Mouse (Mus musculus) neural tube, embryonic 13.5 days (tissue): ENCODE measurements around the gene Selenos. TPM values are rescaled to one million over a fixed set of nuclear protein-coding genes. Genes with fewer than 3 reads are reported as not detected.

ENCODE experiments used
- ATAC-seq: fragments of 200-750 bp; cut with Nextera tagmentation; 2 replicates; pipeline ENCODE4 v1.8.0; 2017; ENCODE audit warnings: low read depth, mild to moderate bottlenecking, moderate TSS enrichment, moderate library complexity
- H3K27ac ChIP-seq: fragments of 300-500 bp; sonication (generic); replicated peaks from 2 replicates; pipeline ENCODE4 v1.5.1; 2015; ENCODE audit warnings: moderate library complexity, mild to moderate bottlenecking, inconsistent platforms
- H3K27me3 ChIP-seq: fragments of 300-500 bp; sonication (generic); 2 replicates; pipeline ENCODE4 v1.6.1; 2015; ENCODE audit warnings: mild to moderate bottlenecking, inconsistent platforms
- H3K36me3 ChIP-seq: fragments of 300-500 bp; sonication (generic); 2 replicates; pipeline ENCODE4 v1.6.1; 2015; ENCODE audit warnings: mild to moderate bottlenecking, inconsistent platforms
- H3K4me1 ChIP-seq: fragments of 300-500 bp; sonication (generic); replicated peaks from 2 replicates; pipeline ENCODE4 v1.6.1; 2015; ENCODE audit warnings: inconsistent platforms
- H3K4me2 ChIP-seq: fragments of 300-500 bp; sonication (generic); 2 replicates; pipeline ENCODE4 v1.6.1; 2015; ENCODE audit warnings: inconsistent platforms, mild to moderate bottlenecking, moderate library complexity
- H3K4me3 ChIP-seq: fragments of 300-500 bp; sonication (generic); 2 replicates; pipeline ENCODE4 v1.5.1; 2015; ENCODE audit warnings: mild to moderate bottlenecking, inconsistent platforms
- H3K9ac ChIP-seq: fragments of 300-500 bp; sonication (generic); 2 replicates; pipeline ENCODE4 v1.6.1; 2015; ENCODE audit warnings: moderate library complexity, mild to moderate bottlenecking, inconsistent platforms
- H3K9me3 ChIP-seq: fragments of 300-500 bp; sonication (generic); 2 replicates; pipeline ENCODE4 v1.6.1; 2016; ENCODE audit warnings: inconsistent platforms
- WGBS: fragments of 180-500 bp; shearing (Covaris S2); methylation state at CpG from one replicate; pipeline ENCODE4 v1.1.7; 2015; 5-methylcytosine and 5-hydroxymethylcytosine counted together
- polyA plus RNA-seq: library from polyadenylated mRNA; unstranded; fragments of >200 nt; fragmentation: Nextera tagmentation; extraction: Ambion mirVana; gene quantifications from 2 replicates; pipeline ENCODE4 v1.2.1, GENCODE M21; 2015

Selenos gene
- polyA plus RNA-seq, 1 experiment from 2014 or later = 97.2 TPM

DNA sequence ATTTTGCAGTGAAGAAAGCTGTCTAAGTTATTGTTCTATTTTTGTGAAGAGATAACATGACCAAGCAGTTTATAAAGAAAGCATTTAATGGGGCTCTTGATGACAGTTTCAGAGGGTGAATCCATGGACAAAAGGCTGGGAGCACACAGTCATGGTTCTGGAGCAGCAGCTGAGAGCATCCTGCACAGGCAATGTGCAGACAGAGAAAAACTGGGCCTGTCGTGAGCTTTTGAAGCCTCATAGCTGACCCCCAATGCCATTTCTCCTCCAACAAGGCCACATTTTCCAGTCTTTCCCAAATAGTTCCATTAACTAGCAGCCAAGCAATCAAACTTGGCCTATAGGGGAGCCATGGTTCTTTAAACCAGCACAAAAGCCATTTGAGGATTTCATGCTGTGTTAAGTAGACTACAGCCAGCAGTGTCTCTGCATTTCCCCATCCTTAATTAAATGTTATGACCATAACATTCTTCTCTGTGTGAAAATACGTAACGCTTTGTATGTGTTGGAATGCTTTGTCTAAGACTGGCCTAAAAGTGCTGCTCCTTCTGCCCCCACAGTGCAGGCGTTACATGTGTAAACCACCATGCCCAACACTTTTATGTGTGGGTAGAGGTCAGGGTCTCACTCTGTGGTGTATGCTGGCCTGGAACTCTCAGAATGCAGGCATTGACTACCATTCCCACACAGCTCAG is 48.6 kb downstream of the Selenos start:
- WGBS = 27% methylated on average over 4 of the region's 4 CpGs
- peak overlapping the region; percentile 56; the same call in 1 of the 2 replicates for H3K27ac ChIP-seq
- ATAC-seq = peak; percentile 71

DNA sequence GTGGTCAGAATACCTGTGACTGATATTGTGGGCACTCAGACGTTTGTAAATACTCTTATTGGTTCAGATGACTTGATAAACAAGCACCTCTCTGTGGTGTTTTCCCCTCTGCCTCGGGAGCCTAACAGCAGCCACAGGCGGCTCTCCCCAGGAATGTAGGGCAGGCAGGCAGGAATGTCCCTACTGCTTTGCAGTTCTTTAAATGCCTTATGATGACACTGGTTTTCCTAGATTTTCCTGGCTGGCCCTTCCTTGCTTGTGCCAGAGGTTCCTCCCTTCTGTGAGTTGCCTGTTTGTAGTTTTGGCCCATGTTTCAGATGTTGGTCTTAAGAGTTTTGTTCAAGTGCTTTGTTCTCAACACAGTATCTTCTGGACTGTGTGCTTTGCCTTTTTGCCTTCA is 49.4 kb downstream of the Selenos start:
- 31% methylated on average over 3 of the region's 3 CpGs for WGBS
- Histone ChIP-seq H3K4me2 (no peak overlapping the region), H3K36me3 (peaks cover 34% of the 10 kb centered on the region), H3K9ac (no peak overlapping the region), H3K27me3 (no peaks in the 10 kb centered on the region), H3K9me3 (no peaks in the 10 kb centered on the region), H3K4me1 (peaks cover 35% of the 10 kb centered on the region), H3K27ac (no peak overlapping the region), H3K4me3 (no peak overlapping the region)
- ATAC-seq = no peak

More for the DNA sequence above, 48.6 kb downstream of the Selenos start:
- H3K36me3 ChIP-seq = peaks cover 34% of the 10 kb centered on the region
- no peak overlapping the region for H3K4me3 ChIP-seq
- no peaks in the 10 kb centered on the region for H3K27me3 ChIP-seq
- peaks cover 35% of the 10 kb centered on the region for H3K4me1 ChIP-seq
- H3K9ac ChIP-seq = no peak overlapping the region
- H3K4me2 ChIP-seq = no peak overlapping the region
- no peaks in the 10 kb centered on the region for H3K9me3 ChIP-seq

DNA sequence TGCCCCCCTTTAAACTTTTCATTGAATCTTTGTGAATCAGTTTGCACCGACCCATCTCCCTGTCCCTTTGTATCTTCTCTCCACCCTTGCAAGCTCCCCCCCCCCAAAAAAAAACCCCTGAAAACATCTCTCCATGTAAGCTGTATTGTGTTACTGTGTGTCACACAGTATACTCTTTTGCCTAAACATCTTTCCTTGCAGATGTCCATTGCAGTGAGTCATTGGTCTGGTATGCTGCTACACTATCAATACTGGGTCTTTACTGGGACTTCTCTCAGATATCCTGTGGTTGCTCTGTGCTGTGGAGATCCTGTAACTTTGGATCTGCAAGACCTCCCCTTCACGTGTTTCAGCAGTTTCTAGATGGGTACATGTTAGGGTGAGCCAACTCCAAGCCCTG is 50.8 kb downstream of the Selenos start:
- no peak for ATAC-seq
- H3K4me3 ChIP-seq = no peak overlapping the region
- H3K27ac ChIP-seq = no peak overlapping the region
- H3K4me2 ChIP-seq = no peak overlapping the region
- peaks cover 31% of the 10 kb centered on the region for H3K36me3 ChIP-seq
- H3K9ac ChIP-seq = no peak overlapping the region
- no peaks in the 10 kb centered on the region for H3K9me3 ChIP-seq
- no peaks in the 10 kb centered on the region for H3K27me3 ChIP-seq
- H3K4me1 ChIP-seq = peaks cover 35% of the 10 kb centered on the region
- WGBS = 87% methylated on average over 2 of the region's 2 CpGs

DNA sequence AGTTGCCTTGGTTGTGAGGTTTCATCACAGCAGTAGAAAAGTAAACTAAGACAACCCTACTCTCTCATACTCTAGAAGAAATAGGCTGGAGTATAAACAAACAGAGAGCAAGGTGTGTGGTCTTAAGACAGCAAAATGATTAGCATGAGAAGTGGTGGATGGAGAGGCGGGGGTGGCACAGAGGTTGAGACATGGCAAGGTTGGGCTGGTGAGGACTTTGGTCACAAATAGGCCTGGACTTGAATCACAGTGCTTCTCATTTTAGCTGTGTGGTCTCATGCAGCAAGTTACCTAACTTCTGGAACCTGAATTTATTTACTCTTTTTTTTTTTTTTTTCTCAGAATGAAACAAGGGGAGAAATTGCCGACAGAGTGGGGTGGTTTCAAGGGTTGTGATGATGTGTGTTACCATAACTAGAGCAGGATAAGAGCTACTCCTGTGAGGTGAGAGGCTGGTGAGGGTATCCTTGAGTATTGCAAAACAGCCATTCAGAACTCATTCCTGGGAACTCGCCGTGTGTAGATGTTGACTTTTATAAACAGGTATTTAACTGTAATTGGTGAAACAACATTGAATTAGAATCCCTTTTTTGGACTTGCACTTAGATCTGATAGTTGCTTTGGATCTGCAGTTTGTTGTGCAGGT is 52.5 kb downstream of the Selenos start:
- H3K4me2 ChIP-seq = no peak overlapping the region
- H3K27me3 ChIP-seq = no peaks in the 10 kb centered on the region
- H3K27ac ChIP-seq = no peak overlapping the region
- WGBS = 91% methylated on average over 4 of the region's 4 CpGs
- peaks cover 48% of the 10 kb centered on the region for H3K4me1 ChIP-seq
- H3K9ac ChIP-seq = no peak overlapping the region
- no peak overlapping the region for H3K4me3 ChIP-seq
- no peaks in the 10 kb centered on the region for H3K9me3 ChIP-seq
- peaks cover 15% of the 10 kb centered on the region for H3K36me3 ChIP-seq
- ATAC-seq = no peak

DNA sequence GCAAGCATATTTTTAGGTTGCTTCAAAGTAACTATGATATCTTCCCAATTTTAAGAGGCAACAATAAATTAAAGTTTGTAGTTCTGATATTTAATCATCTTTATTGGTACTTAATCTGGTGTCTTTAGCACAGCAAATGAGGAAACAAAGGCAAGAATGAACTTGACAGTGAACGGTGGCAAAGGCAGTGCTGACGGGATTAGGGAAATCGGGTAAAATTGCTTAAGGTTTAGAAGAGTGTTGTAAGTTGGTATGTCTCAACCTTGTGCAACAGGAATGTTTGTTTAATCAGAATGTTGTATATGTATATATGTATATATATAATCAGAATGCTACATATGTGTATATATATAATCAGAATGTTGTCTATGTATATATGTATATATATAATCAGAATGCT is 54.7 kb downstream of the Selenos start:
- WGBS = 94% methylated on average over 3 of the region's 3 CpGs

DNA sequence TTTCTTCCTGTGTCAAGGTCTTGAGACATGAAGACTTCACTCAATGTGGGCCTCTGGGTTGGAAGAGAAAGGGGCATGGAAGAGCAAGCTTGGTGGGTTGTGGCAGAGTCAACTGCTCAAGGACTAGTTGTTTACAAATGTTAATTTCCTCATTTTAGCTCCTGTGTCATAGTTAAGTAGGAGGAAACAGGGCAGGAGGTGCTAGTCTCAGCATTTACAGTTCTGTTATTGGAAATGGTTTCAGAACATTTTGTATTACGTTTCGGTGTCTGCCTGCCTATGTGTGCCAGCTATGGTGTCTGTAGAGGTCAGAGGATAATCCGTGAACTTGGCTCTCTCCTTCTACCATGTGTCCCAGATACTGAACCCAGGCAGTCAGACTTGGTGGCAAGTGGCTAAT is 56.2 kb downstream of the Selenos start:
- Histone ChIP-seq H3K36me3 (peaks cover 12% of the 10 kb centered on the region), H3K4me2 (no peak overlapping the region), H3K4me3 (no peak overlapping the region), H3K27ac (peak overlapping the region; percentile 33; the same call in 1 of the 2 replicates), H3K9me3 (no peaks in the 10 kb centered on the region), H3K4me1 (peaks cover 54% of the 10 kb centered on the region), H3K27me3 (no peaks in the 10 kb centered on the region), H3K9ac (no peak overlapping the region)
- ATAC-seq = no peak
- 91% methylated on average over 3 of the region's 3 CpGs for WGBS

More for the DNA sequence above, 54.7 kb downstream of the Selenos start:
- Histone ChIP-seq H3K36me3 (peaks cover 17% of the 10 kb centered on the region), H3K4me1 (peaks cover 42% of the 10 kb centered on the region), H3K27me3 (no peaks in the 10 kb centered on the region), H3K27ac (no peak overlapping the region), H3K4me2 (no peak overlapping the region), H3K9ac (no peak overlapping the region), H3K9me3 (no peaks in the 10 kb centered on the region), H3K4me3 (no peak overlapping the region)
- no peak for ATAC-seq

DNA sequence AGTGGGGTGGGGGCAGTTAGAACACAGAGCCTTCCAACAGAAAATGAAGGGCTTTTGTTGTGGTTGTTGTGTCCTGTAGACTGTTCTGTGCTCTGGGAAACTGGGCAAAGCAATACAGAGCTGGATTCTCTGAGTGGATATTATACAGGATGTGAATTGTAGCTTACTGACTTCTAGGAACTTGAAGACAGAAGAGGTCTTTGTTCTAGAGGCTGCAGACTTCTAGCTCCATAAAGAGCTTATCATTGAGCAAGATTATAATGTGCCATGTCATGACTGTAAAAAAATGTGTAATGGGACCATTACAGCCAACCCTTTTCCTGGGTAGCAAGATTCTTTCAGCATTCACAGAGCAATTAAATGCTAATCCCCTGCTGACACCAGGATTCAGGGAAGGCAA is 56.7 kb downstream of the Selenos start:
- Histone ChIP-seq H3K4me2 (no peak overlapping the region), H3K27ac (0 out of 2 replicates have a peak overlapping the region, but pooled peaks have one; percentile 33), H3K4me3 (no peak overlapping the region), H3K4me1 (peaks cover 60% of the 10 kb centered on the region), H3K27me3 (no peaks in the 10 kb centered on the region), H3K9me3 (no peaks in the 10 kb centered on the region), H3K9ac (no peak overlapping the region), H3K36me3 (0 out of 2 replicates have a peak, but pooled peaks cover 9% of the 10 kb centered on the region)
- peak; percentile 52; the same call in 1 of the 2 replicates for ATAC-seq

DNA sequence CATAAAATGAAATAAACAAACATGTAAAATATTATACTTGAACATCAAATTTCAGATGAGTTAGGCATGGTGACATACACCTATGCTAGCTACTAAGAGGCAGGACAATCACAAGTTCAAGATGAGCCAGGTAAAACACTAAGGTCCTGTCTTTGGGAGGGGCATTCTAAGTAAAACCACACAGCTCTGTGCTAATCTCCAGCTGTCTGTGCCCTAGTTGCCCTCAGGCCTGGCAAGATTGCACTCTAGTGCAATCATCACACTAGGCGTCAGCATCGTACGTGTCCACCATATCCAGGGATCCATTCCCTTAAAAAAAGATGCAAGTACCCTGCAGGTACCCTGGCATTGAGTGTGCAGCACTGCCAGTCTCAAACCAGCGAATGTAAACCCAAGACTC is 57.9 kb downstream of the Selenos start:
- 75% methylated on average over 4 of the region's 4 CpGs for WGBS
- ATAC-seq = no peak

DNA sequence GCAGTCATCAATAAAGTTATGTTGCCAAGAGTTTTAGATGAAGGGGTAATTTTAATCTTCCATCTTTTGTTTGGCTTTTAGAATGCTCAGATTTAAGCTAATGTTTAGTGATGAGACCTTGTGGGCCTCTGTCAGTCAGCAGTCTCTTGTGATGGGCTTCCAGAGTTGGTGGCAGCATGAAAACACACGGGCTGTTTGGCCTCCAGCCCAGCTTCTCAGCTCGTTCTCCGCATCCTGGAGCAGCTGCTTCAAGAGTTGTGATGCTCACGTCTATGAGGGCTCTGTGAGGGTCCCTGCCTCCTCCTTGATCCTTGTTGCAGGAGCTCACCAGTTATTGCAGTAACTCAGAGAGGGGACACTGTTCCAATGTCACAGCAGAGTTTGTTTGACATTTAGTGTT is 58.9 kb downstream of the Selenos start:
- H3K9ac ChIP-seq = no peak overlapping the region
- H3K4me2 ChIP-seq = no peak overlapping the region
- no peak overlapping the region for H3K27ac ChIP-seq
- 0 out of 2 replicates have a peak, but pooled peaks cover 2% of the 10 kb centered on the region for H3K36me3 ChIP-seq
- no peak overlapping the region for H3K4me3 ChIP-seq
- H3K27me3 ChIP-seq = no peaks in the 10 kb centered on the region
- H3K4me1 ChIP-seq = peaks cover 77% of the 10 kb centered on the region
- no peak for ATAC-seq
- 41% methylated on average over 4 of the region's 4 CpGs for WGBS
- H3K9me3 ChIP-seq = no peaks in the 10 kb centered on the region

More for the DNA sequence above, 57.9 kb downstream of the Selenos start:
- Histone ChIP-seq H3K36me3 (0 out of 2 replicates have a peak, but pooled peaks cover 2% of the 10 kb centered on the region), H3K27me3 (no peaks in the 10 kb centered on the region), H3K9ac (no peak overlapping the region), H3K9me3 (no peaks in the 10 kb centered on the region), H3K4me1 (peaks cover 71% of the 10 kb centered on the region), H3K4me3 (no peak overlapping the region), H3K4me2 (no peak overlapping the region), H3K27ac (no peak overlapping the region)

DNA sequence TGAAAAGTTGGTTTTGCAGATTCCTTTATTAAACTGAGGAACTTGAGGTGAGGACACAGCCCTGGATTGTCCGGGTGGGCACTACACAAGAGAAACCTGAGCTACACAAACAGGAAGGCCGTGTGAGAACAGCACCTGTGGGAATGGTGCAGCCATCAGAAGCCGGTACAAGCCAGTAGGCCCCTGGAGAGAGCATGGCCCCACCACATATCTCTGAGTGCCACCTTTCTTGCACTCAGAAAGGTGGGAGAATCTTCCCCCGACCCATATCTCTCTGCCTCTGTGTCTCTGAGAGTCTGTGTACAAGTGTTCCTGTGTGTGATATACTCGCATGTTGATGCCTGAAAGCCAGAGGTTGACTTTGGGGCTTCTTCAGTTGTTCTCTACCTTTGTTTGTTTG is 59.4 kb downstream of the Selenos start:
- 92% methylated on average over 5 of the region's 5 CpGs for WGBS
- Histone ChIP-seq H3K36me3 (0 out of 2 replicates have a peak, but pooled peaks cover 2% of the 10 kb centered on the region), H3K27me3 (no peaks in the 10 kb centered on the region), H3K9ac (no peak overlapping the region), H3K4me3 (no peak overlapping the region), H3K27ac (no peak overlapping the region), H3K4me2 (no peak overlapping the region), H3K9me3 (no peaks in the 10 kb centered on the region), H3K4me1 (peaks cover 77% of the 10 kb centered on the region)
- no peak for ATAC-seq
